Mouse (Mus musculus) embryonic facial prominence, embryonic 10.5 days (tissue): Measurements from ENCODE around the gene Gm45015. TPM values are rescaled to one million over a fixed set of nuclear protein-coding genes. Genes with fewer than 3 reads are reported as not detected.
"Not testable (repeated sequence)": the region's sequence is repeated elsewhere in the genome, so short reads cannot be mapped to it uniquely, and the experiment has no call there.

Experiments
- DNase-seq: peaks from one replicate; pipeline ENCODE4 v3.0.0-alpha.2; 2017; ENCODE audit warnings: low spot score
- H3K27ac ChIP-seq: fragments of 300-500 bp; sonication (generic); replicated peaks from 2 replicates; pipeline ENCODE4 v1.5.1; 2016; ENCODE audit warnings: mild to moderate bottlenecking
- H3K27me3 ChIP-seq: fragments of 300-500 bp; sonication (generic); replicated peaks from 2 replicates; pipeline ENCODE4 v1.6.1; 2016; ENCODE audit warnings: low read depth, mild to moderate bottlenecking; ENCODE audit not compliant: poor library complexity, severe bottlenecking
- H3K36me3 ChIP-seq: fragments of 300-500 bp; sonication (generic); replicated peaks from 2 replicates; pipeline ENCODE4 v1.6.1; 2016; ENCODE audit warnings: mild to moderate bottlenecking, moderate library complexity
- H3K4me1 ChIP-seq: fragments of 300-500 bp; sonication (generic); 2 replicates; pipeline ENCODE4 v1.6.1; 2016
- H3K4me3 ChIP-seq: fragments of 300-500 bp; sonication (generic); 2 replicates; pipeline ENCODE4 v1.5.1; 2016; ENCODE audit warnings: mild to moderate bottlenecking, moderate library complexity
- H3K9me3 ChIP-seq: fragments of 300-500 bp; sonication (generic); 2 replicates; pipeline ENCODE4 v1.6.1; 2016; ENCODE audit warnings: mild to moderate bottlenecking
- WGBS: fragments of 180-500 bp; shearing (Covaris S2); methylation state at CpG from one replicate; pipeline ENCODE4 v1.1.7; 2016; 5-methylcytosine and 5-hydroxymethylcytosine counted together
- polyA plus RNA-seq: library from polyadenylated mRNA; unstranded; fragments of >200 nt; fragmentation: Nextera tagmentation; extraction: Ambion mirVana; gene quantifications from 2 replicates; pipeline ENCODE4 v1.2.1, GENCODE M21; 2016

Gm45015 gene
- polyA plus RNA-seq, 1 experiment from 2014 or later = not detected

DNA sequence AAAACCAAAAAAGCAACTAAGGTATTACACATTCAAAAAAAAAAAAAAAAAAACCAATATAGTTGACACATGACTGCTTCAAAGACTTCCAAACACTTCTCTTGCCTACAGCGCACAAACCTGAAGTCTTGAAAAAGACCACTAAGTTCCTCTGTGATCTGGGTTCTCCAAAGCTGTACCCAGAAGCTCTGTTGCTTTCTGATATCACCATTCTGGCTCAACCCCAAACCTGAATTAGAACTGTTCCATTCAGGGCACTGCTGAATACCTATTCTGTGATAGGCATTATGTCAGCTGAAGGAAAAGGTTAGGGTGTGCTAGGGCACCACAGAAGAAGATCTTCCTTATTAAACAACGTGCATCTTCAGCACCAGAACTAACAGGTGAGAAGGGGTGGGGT is 9.4 kb downstream of the Gm45015 start:
- Histone ChIP-seq H3K36me3 (no peaks in the 10 kb centered on the region), H3K9me3 (no peaks in the 10 kb centered on the region), H3K27ac (no peak overlapping the region), H3K27me3 (peaks cover 23% of the 10 kb centered on the region; the same call in 1 of the 2 replicates), H3K4me1 (no peaks in the 10 kb centered on the region), H3K4me3 (no peak overlapping the region)
- no peak for DNase-seq
- WGBS = 74% methylated on average over 2 of the region's 2 CpGs

DNA sequence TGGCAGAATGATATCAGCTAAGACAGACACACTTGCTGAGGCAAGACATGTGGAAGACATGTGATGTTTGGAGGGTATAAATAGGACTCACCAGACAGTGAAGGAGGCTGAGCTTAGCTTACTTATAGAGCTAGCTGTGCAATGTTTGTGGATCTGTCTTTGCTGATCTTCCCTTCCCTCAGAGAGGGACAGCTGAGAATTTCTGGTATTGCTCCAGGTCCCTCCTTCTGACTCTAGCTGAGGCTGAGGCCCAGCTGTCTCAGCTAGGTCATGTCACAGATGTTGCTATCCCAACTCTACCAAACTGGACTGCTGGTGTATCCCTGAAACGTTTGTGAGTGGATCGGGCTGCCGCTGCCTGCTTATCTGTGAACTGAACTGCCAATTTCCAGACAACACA is 15.6 kb downstream of the Gm45015 start:
- no peaks in the 10 kb centered on the region for H3K36me3 ChIP-seq
- peaks cover 15% of the 10 kb centered on the region; the same call in 1 of the 2 replicates for H3K27me3 ChIP-seq
- no peaks in the 10 kb centered on the region for H3K4me1 ChIP-seq
- no peak for DNase-seq
- no peaks in the 10 kb centered on the region for H3K9me3 ChIP-seq
- no peak overlapping the region for H3K4me3 ChIP-seq
- 68% methylated on average over 3 of the region's 3 CpGs for WGBS
- no peak overlapping the region for H3K27ac ChIP-seq

DNA sequence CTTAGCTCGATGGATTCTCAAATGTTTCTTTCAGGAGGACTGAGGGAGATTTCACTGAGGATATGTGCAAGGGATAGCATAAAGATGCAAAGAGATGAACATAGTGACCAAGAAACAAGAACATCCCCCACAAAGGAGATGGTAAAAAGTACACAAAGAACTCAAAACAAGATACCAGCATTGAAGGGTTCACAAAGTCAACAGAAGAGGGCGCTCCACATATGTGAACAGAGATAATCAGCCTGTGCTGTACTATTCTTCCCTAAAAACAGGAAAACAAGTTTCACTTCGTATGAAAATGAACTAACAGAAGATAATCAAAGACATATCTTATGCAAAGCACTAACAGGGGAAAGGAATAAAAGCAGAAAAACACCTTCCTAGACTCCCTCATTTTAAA is 24.1 kb downstream of the Gm45015 start:
- Histone ChIP-seq H3K36me3 (no peaks in the 10 kb centered on the region), H3K4me1 (no peaks in the 10 kb centered on the region), H3K4me3 (no peak overlapping the region), H3K27ac (no peak overlapping the region), H3K27me3 (no peaks in the 10 kb centered on the region; the same call in 1 of the 2 replicates), H3K9me3 (no peaks in the 10 kb centered on the region)
- 45% methylated on average over 3 of the region's 3 CpGs for WGBS
- no peak for DNase-seq

DNA sequence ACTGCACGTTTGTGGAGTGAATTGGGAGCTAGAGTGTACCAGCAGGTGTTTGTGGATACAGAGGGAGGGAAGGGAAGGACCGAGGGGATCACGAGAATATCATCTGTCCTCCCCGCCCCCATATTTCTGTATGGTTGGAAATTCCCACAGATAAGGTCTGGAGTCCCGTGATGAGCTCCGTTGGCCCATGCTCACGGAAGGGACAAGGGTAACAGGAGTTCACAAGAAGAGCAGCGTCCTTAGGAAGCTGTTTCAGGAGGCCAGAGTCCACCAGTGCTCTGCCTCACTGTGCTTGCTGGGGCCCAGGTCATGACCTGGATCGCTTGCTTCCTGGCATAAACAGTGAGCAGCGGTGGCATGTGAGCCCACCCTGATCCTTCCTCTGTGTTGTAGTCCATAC is 40.9 kb downstream of the Gm45015 start:
- H3K4me1 ChIP-seq, H3K27ac ChIP-seq, H3K36me3 ChIP-seq, H3K9me3 ChIP-seq, H3K27me3 ChIP-seq, H3K4me3 ChIP-seq, DNase-seq: not testable (repeated sequence)
- 78% methylated on average over 10 of the region's 10 CpGs for WGBS

DNA sequence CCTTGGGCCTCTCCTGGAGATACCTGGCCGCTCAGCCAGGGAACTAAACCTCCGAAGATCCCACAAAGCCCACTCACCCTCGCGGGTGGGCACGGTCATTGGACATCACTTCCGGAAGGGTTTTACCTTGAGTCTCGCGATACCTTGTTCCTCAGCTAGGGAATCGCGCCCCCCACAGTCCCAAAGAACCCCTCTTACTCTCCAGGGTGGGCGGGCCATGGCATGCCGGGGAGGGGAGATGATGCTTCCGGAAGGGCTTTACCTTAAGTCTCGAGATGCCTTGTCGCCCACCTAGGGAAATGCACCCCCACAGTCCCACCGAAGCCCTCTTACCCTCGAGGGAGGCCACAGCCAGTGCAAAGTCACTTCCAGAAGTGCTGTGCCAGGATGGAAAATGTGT is 43.8 kb downstream of the Gm45015 start, which contains the start of the genes Xlr5a and Xlr5c:
Gene Xlr5a, minus strand, starts transcription at position 101 of the 400 bp plus-strand sequence.
Gene Xlr5c, minus strand, starts transcription at position 101 of the 400 bp plus-strand sequence.
- not testable (repeated sequence) for H3K36me3 ChIP-seq, H3K9me3 ChIP-seq, DNase-seq, H3K4me3 ChIP-seq, H3K27me3 ChIP-seq, H3K4me1 ChIP-seq, H3K27ac ChIP-seq
- 95% methylated on average over 16 of the region's 17 CpGs for WGBS

Other genes with a start within 250 kb of the Gm45015 start
- 2.5 and 3.5 TPM in 2 replicates for gene Xlr3a, start 239.7 kb downstream of the Gm45015 start, polyA plus RNA-seq
- 0.09 and 0.16 TPM in 2 replicates for gene Gm14685, start 219.8 kb downstream of the Gm45015 start, polyA plus RNA-seq
- gene Xlr5b, start 188.0 kb downstream of the Gm45015 start, polyA plus RNA-seq = not detected in 2 replicates
- gene DXBay18, start 187.4 kb downstream of the Gm45015 start, polyA plus RNA-seq = 0.12 TPM in 1 of 2 replicates, not detected in the other
- not detected in 2 replicates for gene Spin2d, start 159.9 kb downstream of the Gm45015 start, polyA plus RNA-seq
- gene Xlr3b, start 144.6 kb downstream of the Gm45015 start, polyA plus RNA-seq = 11.7 and 12.6 TPM in 2 replicates
- 0.65 TPM in 1 of 2 replicates, not detected in the other for gene Xlr4b, start 122.5 kb downstream of the Gm45015 start, polyA plus RNA-seq
- 8.4 and 9.4 TPM in 2 replicates for gene F8a, start 108.5 kb downstream of the Gm45015 start, polyA plus RNA-seq
- 0.15 TPM in 2 replicates for gene Xlr4c, start 93.7 kb downstream of the Gm45015 start, polyA plus RNA-seq
- gene Xlr3c, start 71.5 kb downstream of the Gm45015 start, polyA plus RNA-seq = 0.18 and 0.47 TPM in 2 replicates
- not detected in 2 replicates for gene Xlr5a, start 43.9 kb downstream of the Gm45015 start, polyA plus RNA-seq
- not detected in 2 replicates for gene Xlr5c, start 43.9 kb downstream of the Gm45015 start, polyA plus RNA-seq
- 19.1 and 20.8 TPM in 2 replicates for gene Zfp275, start 5.8 kb upstream of the Gm45015 start, polyA plus RNA-seq
- gene Gm18336, start 61.9 kb upstream of the Gm45015 start, polyA plus RNA-seq = not detected in 2 replicates
- gene Zfp92, start 74.3 kb upstream of the Gm45015 start, polyA plus RNA-seq = 0.12 and 0.18 TPM in 2 replicates
- gene Trex2, start 98.5 kb upstream of the Gm45015 start, polyA plus RNA-seq = 0.15 TPM in 1 of 2 replicates, not detected in the other
- gene Haus7, start 122.2 kb upstream of the Gm45015 start, polyA plus RNA-seq = 94.0 and 99.8 TPM in 2 replicates
- gene Bgn, start 146.8 kb upstream of the Gm45015 start, polyA plus RNA-seq = 15.7 and 19.3 TPM in 2 replicates
- gene Atp2b3, start 166.2 kb upstream of the Gm45015 start, polyA plus RNA-seq = 0.25 and 0.39 TPM in 2 replicates